Mouse (Mus musculus): ENCODE measurements around the gene D630003M21Rik. TPM values are rescaled to one million over a fixed set of nuclear protein-coding genes. Genes with fewer than 3 reads are reported as not detected.
A peak's percentile ranks its signal among the peaks of the same experiment; 100 is the strongest.

Gene D630003M21Rik
- total RNA-seq, 2 experiments from 2014 or later: 4.1 to 4.4 TPM

- no peak for TF ChIP-seq CTCF (conservative IDR thresholded peaks at IDR 0.05)
- no peak overlapping the region for H3K4me3 ChIP-seq
- no peak overlapping the region for H3K27ac ChIP-seq
- no peak for DNase-seq (ENCODE audit: low spot score in 2 of 2)
Measured at GRCm38 (mm10) chr2:158166628-158167027, 62.4 kb downstream of the D630003M21Rik start.

GRCm38 (mm10) chr2:158165776-158166175 lies 63.2 kb downstream of the D630003M21Rik start:
- TF ChIP-seq CTCF (conservative IDR thresholded peaks at IDR 0.05): no peak
- Histone ChIP-seq H3K27ac (no peak overlapping the region), H3K4me3 (no peak overlapping the region)
- no peak for DNase-seq (ENCODE audit: low spot score in 2 of 2)

GRCm38 (mm10) chr2:158163034-158163433 lies 66.0 kb downstream of the D630003M21Rik start:
- TF ChIP-seq CTCF (conservative IDR thresholded peaks at IDR 0.05): no peak
- H3K4me3 ChIP-seq: no peak overlapping the region
- no peak overlapping the region for H3K27ac ChIP-seq
- DNase-seq (ENCODE audit: low spot score in 2 of 2): no peak

- DNase-seq (ENCODE audit: low spot score in 2 of 2): no peak
- no peak overlapping the region for H3K27ac ChIP-seq
- no peak for TF ChIP-seq CTCF (conservative IDR thresholded peaks at IDR 0.05)
Measured at GRCm38 (mm10) chr2:158161761-158162160, 67.3 kb downstream of the D630003M21Rik start.

GRCm38 (mm10) chr2:158159376-158160235 lies 69.4 kb downstream of the D630003M21Rik start:
- H3K4me3 ChIP-seq: no peak overlapping the region
- H3K27ac ChIP-seq: peak overlapping the region; percentile 61; the same call in 1 of the 2 replicates
- DNase-seq (ENCODE audit: low spot score in 2 of 2): no peak
- TF ChIP-seq CTCF (conservative IDR thresholded peaks at IDR 0.05): no peak

More at GRCm38 (mm10) chr2:158161761-158162160, 67.3 kb downstream of the D630003M21Rik start:
- no peak overlapping the region for H3K4me3 ChIP-seq

- no peak for DNase-seq (ENCODE audit: low spot score in 2 of 2)
- no peak overlapping the region for H3K27ac ChIP-seq
- H3K4me3 ChIP-seq: no peak overlapping the region
- no peak for TF ChIP-seq CTCF (conservative IDR thresholded peaks at IDR 0.05)
Measured at GRCm38 (mm10) chr2:158157654-158158053, 71.4 kb downstream of the D630003M21Rik start.

- Histone ChIP-seq H3K4me3 (no peak overlapping the region), H3K27ac (no peak overlapping the region)
- DNase-seq (ENCODE audit: low spot score in 2 of 2): no peak
- TF ChIP-seq CTCF (conservative IDR thresholded peaks at IDR 0.05): no peak
Measured at GRCm38 (mm10) chr2:158156487-158156886, 72.5 kb downstream of the D630003M21Rik start.

- no peak for TF ChIP-seq CTCF (conservative IDR thresholded peaks at IDR 0.05)
- H3K27ac ChIP-seq: no peak overlapping the region
- no peak overlapping the region for H3K4me3 ChIP-seq
- DNase-seq (ENCODE audit: low spot score in 2 of 2): no peak
Measured at GRCm38 (mm10) chr2:158155615-158156014, 73.4 kb downstream of the D630003M21Rik start.

- Histone ChIP-seq H3K27ac (no peak overlapping the region), H3K4me3 (no peak overlapping the region)
- no peak for TF ChIP-seq CTCF (conservative IDR thresholded peaks at IDR 0.05)
- DNase-seq (ENCODE audit: low spot score in 2 of 2): no peak
Measured at GRCm38 (mm10) chr2:158155101-158155500, 73.9 kb downstream of the D630003M21Rik start.

- Histone ChIP-seq H3K4me3 (no peak overlapping the region), H3K27ac (no peak overlapping the region)
- TF ChIP-seq CTCF (conservative IDR thresholded peaks at IDR 0.05): no peak
- no peak for DNase-seq (ENCODE audit: low spot score in 2 of 2)
Measured at GRCm38 (mm10) chr2:158154641-158155040, 74.4 kb downstream of the D630003M21Rik start.

GRCm38 (mm10) chr2:158153728-158154343 lies 75.2 kb downstream of the D630003M21Rik start:
- DNase-seq (ENCODE audit: low spot score in 2 of 2): no peak
- no peak overlapping the region for H3K27ac ChIP-seq
- H3K4me3 ChIP-seq: peak overlapping the region; percentile 38

GRCm38 (mm10) chr2:158152685-158153309 lies 76.2 kb downstream of the D630003M21Rik start:
- no peak overlapping the region for H3K27ac ChIP-seq
- no peak for TF ChIP-seq CTCF (conservative IDR thresholded peaks at IDR 0.05)
- DNase-seq (ENCODE audit: low spot score in 2 of 2): no peak
- no peak overlapping the region for H3K4me3 ChIP-seq

More at GRCm38 (mm10) chr2:158153728-158154343, 75.2 kb downstream of the D630003M21Rik start:
- TF ChIP-seq CTCF (conservative IDR thresholded peaks at IDR 0.05): no peak

- Histone ChIP-seq H3K27ac (no peak overlapping the region), H3K4me3 (no peak overlapping the region)
- no peak for DNase-seq (ENCODE audit: low spot score in 2 of 2)
- TF ChIP-seq CTCF (conservative IDR thresholded peaks at IDR 0.05): peak; percentile 47
Measured at GRCm38 (mm10) chr2:158151077-158151476, 77.9 kb downstream of the D630003M21Rik start.

All from layer of hippocampus, adult 2 months (tissue).